Mouse (Mus musculus): ENCODE data around the gene Map4k4.

Map4k4 gene

DNA sequence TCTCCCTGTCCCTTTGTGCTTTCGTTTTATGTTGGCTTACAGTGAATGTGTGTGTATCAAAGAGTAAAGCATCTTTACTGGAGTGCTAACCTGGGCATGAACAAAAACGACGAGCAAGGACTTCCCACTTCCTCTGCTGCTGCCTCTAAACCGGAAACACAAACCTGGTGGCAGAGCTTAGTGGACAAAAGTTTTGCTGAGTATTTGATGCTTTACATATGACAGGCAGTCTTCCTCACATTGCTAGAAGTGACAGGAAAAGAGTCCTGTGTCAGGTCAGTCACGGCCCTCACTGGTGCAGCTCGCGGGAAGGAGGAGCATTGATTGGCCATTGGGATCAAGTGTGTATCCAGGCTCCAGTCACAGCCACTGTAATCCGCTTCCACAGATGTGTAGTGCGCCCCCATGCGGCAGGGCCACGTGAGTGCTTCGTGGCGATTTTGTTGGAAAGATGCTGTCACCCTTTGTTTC is 35.7 kb downstream of the Map4k4 start:
- peak; percentile 86 for DNase-seq (ENCODE audit: low spot score)

DNA sequence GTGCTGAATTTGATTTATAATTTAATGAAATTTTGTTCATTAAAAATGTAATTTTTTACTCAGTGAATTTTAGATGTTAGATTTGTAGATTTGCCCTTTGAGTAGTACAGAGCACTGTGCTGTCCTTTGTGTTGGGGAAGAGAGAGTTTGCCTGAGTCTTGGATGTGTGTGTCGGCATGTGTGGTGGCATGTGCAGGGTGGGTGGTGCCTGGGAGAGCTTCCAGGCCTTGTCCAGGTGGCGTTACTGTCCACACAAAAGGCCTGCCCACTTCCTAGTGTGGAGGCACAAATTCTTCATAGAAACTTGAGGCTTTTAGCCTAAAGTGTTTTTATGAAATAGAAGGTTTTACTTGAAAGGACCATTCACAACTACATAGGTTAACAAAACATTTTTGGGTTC is 36.2 kb downstream of the Map4k4 start:
- no peak for DNase-seq (ENCODE audit: low spot score)

DNA sequence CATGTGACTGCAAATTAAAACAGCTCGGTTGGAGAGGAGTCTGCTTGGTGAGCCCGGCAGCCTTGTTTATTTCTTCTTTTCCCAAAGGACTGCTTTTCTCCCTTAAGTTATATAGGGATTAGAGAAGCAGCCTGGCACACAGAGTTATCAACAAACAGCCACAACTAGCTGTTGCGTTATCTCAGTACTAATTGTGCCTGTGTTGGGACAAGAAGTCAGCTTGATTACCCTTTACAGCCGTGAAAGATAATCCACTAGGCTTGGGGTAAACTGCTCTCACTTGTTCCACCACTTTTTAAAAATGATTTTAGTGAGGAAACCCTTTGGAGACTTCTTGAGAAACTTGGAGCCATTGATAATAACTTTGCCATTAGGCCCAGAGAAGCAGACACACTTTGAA is 36.9 kb downstream of the Map4k4 start:
- no peak for DNase-seq (ENCODE audit: low spot score)

- no peak for DNase-seq (ENCODE audit: low spot score)
Measured at GRCm38 (mm10) chr1:39939401-39939800, 38.7 kb downstream of the Map4k4 start.

DNA sequence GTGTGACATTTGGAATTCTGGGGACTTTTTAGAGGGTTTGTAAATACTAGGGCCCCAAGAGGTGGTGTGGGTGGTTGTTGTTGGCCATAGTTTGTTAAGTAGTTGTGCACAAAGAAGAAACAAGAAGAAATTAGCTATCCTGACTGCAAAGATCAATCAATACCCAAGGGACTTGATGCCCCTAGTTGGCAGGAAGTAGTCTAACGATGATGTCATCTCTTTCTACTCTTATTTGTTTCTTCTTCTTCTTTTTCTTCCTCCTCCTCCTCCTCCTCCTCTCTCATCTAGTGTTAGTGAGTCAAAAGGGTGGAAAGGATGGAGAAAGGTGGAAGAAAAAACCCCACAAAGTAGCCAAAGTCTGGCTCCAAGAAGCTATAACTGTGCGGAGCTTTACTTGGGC is 39.6 kb downstream of the Map4k4 start:
- no peak for DNase-seq (ENCODE audit: low spot score)

DNA sequence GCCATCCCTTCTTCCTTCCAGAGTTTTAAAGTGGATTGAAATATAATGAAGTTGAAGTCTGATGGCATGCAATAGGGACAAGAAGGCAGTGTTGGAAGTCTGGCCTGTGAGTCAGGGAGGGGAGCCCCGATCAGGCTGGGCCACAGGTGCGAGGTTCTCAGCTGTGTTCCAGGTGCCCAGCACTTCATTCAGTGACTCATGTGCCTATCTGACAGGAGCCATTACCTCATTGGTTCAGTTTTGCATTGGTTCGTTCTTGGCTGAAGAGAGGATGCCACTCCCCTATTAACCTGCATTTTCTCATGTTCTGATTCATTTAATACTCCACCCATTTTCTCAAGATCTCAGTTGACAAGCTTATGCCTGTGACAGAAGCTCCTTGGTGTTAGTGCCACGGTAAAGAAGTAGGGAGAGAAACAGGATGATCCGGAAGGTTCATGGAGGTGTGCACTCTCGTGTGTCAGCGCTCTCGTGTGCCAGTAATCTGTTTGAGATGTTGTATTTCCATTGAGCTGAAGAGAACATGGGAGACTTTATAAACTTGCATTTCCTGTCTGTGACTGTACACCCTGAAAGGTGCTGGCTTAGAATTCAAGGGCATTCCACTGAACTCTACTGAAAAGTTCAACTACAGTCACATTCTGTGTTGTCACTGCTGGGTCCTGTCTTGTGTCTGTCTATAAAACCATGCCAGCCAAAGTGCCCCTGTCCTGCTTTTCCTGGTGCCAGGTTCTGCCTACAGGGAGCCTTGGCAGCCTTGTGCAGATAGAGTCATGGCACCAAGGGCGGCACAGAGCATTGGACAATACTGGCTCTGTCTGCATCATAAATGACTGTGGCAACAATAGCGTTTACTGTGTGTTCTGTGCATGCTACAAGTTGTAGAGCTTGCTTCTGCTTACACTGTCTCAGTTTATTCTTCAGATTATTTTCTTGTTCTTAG is 40.8 kb downstream of the Map4k4 start:
- no peak for DNase-seq (ENCODE audit: low spot score)

- DNase-seq (ENCODE audit: low spot score): no peak
Measured at GRCm38 (mm10) chr1:39942935-39943334, 42.2 kb downstream of the Map4k4 start.

DNA sequence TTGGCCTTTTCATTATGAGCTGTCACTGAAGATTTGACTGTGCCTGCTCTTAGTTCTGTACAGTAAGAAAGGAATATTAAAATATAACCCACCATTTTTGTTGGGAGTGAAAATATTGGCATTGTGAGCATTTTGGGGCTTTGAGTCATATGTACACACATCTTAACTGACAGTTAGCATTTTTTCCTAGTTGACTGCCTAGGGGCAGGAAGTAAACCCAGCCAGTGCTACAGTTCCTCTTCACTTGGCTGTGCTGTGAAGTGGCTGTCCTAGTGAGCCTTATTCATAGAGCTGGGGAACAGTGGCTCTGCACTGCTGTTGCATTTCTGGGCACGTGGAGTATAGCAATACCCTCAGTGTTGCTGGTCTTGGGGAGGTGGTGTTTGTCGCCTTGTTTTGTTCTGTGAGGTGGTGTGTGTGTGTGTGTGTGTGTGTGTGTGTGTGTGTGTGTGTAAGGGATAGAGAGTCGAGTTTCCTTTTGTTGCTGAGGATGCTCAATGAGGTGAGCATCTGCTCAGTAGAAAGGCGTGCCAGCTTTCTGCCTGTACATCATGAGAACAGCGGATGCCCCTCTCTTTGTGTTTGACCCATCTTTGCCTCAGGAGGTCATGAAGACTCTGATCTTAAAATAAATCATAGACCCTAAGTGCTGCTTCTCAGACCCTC is 43.7 kb downstream of the Map4k4 start:
- DNase-seq (ENCODE audit: low spot score): no peak

- no peak for DNase-seq (ENCODE audit: low spot score)
Measured at GRCm38 (mm10) chr1:39944972-39945323, 44.2 kb downstream of the Map4k4 start.

DNA sequence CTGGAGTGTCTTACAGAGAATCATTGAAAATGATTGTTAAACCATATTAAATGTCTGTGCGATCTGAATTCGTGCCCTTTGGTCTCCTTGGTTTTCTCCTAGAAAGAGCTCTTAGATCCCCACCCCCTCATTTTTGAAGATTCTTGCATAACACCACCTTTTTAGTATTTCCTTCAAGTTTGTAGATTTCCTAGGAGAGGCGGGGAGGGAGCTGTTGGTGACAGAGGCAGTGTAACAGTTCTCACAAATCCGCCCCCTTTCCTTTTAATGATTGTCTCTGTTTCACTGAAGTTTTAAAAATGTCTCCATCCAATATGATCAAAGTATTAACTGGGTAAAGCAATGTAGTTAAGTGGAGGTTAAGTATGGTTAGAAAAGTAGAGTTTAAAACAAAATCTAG is 45.7 kb downstream of the Map4k4 start:
- DNase-seq (ENCODE audit: low spot score): no peak

DNA sequence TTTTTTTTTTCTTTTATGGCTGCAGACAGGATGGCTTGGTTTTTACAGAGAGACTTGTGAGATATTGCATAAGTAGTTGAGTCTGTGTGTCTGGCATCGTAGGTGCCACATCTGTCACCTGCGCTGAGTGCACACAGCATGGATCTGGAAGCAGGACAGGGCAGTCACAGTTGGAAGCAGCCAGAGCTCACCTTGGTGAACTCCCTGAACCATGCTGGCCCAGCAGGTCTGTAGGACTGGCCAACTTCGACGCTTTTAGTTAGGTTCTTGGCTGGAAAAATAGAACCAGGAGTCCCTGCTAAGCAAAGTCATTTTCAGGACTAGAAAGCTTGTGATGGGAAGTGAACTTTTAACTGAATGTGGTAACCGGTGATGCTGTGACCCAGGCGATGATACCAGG is 46.5 kb downstream of the Map4k4 start:
- no peak for DNase-seq (ENCODE audit: low spot score)

GRCm38 (mm10) chr1:39947701-39948359 is 47.1 kb downstream of the Map4k4 start:
- DNase-seq (ENCODE audit: low spot score): no peak

GRCm38 (mm10) chr1:39949205-39949604 is 48.5 kb downstream of the Map4k4 start:
- DNase-seq (ENCODE audit: low spot score): no peak

DNA sequence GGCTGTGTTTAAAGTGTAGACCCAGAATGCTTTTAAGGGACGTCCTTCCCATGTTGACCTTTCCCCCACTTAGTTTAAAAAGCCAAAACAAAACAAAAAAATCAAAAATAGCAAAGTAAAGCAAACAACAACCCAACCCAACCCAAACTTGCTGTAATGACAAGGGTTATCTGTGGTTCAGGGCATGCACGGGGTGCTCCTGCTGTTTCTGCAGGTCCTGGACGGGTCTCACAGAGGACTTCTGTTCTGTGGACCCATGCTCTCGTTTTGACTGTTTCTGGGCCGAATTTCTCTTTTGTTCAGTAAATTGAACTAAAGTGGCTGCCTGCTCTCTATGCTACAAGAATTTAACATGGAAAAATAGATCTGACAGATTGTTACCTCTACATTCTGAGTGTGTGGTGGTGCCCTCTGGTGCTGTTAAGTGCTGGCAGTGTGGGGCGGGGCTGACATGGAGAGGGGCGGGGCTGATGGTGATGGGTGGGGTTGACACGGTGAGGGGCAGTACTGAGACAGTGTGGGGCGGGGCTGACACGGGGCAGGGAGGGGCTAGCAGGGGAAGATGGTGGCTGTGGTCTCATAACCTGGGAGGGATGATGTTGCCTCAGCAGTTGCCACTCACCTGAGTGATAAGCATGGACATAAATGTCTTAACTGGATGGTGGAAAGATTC is 49.2 kb downstream of the Map4k4 start:
- DNase-seq (ENCODE audit: low spot score): peak; percentile 27

GRCm38 (mm10) chr1:39950590-39950989 is 49.9 kb downstream of the Map4k4 start:
- DNase-seq (ENCODE audit: low spot score): no peak

DNA sequence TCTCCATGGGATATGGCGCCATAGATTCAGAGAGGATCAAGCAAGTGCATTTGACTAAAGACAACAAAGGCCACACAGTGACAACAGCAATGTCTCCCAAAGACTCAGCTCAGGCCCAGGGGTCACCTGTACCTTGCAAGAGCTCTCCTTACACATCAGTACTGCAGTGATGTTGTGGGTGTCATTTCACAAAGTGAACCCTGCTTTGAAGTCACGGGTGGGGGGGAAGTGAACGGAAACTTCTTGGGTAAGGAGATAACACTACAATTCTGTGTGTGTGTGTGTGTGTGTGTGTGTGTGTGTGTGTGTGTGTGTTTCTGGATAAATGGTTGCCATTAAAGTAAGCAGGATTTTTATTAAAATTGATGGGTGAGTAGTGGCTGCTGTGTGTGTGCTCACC is 53.9 kb downstream of the Map4k4 start:
- DNase-seq (ENCODE audit: low spot score): no peak

DNA sequence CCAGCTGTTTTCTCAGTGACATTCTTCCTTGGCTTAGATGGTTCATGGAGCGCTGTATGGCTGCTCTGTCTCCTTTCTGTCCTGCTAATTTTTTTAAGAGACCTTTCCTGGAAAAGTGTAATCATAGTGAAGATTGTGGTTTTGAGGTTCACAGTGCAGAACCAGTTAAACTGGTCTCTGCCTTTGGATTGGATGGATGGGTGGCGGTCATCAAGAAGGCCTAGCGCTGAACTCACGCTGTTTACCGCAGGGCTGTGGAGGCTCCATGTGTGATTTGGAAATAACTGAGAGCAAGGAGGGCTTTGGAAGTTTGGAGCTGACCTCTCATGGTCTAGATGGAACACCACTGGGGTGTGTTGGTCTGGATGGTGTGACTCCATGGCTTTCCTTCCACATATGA is 56.0 kb downstream of the Map4k4 start:
- DNase-seq (ENCODE audit: low spot score): no peak

DNA sequence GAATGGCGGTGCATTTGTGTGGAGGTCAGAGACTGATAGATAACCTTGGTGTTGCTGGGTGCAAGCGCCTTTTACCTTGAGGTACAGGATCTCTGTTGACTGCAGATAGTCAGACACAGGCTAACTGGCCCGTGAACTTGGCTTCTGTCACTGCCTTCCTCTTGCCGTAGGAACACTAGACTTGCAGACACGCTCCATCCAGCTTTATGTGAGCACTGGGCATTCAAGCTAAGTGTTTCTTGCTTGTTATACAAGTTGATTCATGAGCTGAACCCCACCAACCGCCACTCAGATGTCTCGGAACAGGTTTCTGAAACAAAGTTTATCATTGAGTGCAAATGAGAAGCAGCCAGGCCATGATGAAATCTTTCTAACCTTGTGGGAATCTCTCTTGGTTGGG is 57.3 kb downstream of the Map4k4 start:
- no peak for DNase-seq (ENCODE audit: low spot score)

DNA sequence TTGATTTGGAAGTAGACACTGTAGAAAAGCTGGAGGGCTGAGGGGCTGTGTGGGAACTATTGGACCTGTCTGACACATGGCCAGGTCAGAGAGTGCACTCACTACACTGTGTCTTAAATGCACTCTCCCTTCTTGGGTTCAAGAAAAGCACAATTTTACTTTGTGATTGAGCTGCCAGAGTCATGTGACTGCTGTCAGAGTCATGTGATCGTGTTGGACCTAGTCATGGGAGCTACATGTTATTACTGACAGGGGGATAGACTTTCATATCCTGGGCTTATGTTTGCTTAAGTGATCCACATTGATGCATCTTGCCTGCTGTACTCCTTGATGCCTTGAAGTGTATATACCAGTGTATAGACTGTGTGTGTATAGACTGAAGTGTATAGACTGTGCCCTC is 59.9 kb downstream of the Map4k4 start:
- DNase-seq (ENCODE audit: low spot score): no peak

DNA sequence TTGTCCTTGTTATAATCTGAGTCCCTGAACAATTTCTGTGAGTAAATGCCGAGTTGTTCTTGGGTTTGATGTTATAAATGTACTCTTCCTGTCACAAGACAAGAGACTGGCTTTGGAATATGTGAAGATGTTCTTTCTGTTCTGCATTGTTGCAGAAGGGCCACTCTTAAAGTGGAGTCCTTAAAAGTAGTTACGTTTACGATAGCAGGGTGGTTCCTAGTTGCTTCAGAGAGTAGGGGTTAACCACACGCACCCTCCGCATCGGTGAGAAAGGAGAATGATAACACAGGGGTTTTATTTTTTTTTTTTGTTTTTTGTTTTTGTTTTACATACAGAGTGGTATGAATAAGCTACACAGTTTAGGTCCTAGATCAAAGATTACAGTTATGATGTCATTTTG is 60.4 kb downstream of the Map4k4 start:
- DNase-seq (ENCODE audit: low spot score): no peak

DNA sequence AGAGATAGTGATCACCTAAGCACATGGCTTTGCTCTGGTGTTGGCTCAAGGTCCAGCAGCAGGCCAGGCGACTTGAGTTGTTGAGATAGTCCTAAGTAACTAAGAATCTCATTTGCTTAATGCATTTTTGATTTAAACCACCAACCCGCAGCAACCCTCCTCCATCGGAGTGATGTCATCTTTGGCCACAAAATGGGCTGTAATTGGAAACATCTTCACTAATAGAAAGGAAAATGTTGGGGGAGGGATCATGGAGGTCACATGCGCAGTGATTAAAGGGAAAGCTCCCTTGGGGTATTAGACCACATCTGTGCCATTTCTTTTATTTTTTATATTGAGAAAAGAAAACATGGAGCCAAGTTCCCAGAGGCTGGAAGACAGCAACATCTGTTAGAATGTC is 61.6 kb downstream of the Map4k4 start:
- no peak for DNase-seq (ENCODE audit: low spot score)

- no peak for DNase-seq (ENCODE audit: low spot score)
Measured at GRCm38 (mm10) chr1:39962840-39963239, 62.1 kb downstream of the Map4k4 start.
